Comparison of ENCODE assay signal across 9 mouse cellular contexts in genomic region chr7:130681798-130682197, GRCm38 (mm10).
A peak's percentile ranks its signal among the peaks of the same experiment; 100 is the strongest.
DNase-seq lines count a peak whose midpoint lies in the region; ATAC-seq and TF ChIP-seq lines count a peak whose summit lies in the region.
"Had no signal": no experiment of that assay in that cellular context is flagged by ENCODE, and none has a peak within 500 bp of the region (broad histone marks: within the 10 kb centered on the region; RNA-seq: fewer than 3 reads in every experiment).

No protein-coding gene starts in this region.

- H3K4me3 ChIP-seq in lung, adult 2 months (replicated peaks; ENCODE audit: extremely low read depth, low read depth, low read length), result no peak overlapping the region
- H3K4me3 ChIP-seq: liver, embryonic 13.5 days had no signal

- TF ChIP-seq CTCF in lung, adult 2 months (IDR thresholded peaks at IDR 0.05; ENCODE audit: insufficient read depth, low read length), result no peak

- no peak for ATAC-seq in erythroblast, adult 5-6 weeks (replicated peaks; ENCODE audit: low FRiP score, poor library complexity, severe bottlenecking)

- peak; percentile 38 for DNase-seq in lung, postnatal 10 days
- no peak for DNase-seq in lung, adult 2 months
- DNase-seq in cerebellum, adult 11-12 months, result peak; percentile 75
- peak; percentile 76 for DNase-seq in gastrocnemius, postnatal 25 days
- DNase-seq in layer of hippocampus, adult 8-10 months (ENCODE audit: low spot score in 2 of 2), result peak; percentile 71 to 74
- DNase-seq in right cerebral cortex, postnatal 25 days, result peak; percentile 80
- no peak for DNase-seq in spleen, postnatal 4 days (ENCODE audit: low spot score in 2 of 2)
- DNase-seq: liver, embryonic 13.5 days had no signal

- 54% methylated on average over 4 of the region's 4 CpGs for WGBS in lung, adult 2 months

- no peaks in the 10 kb centered on the region for H3K4me1 ChIP-seq in lung, adult 2 months (ENCODE audit: control insufficient read depth, insufficient read depth, low read length)
- H3K4me1 ChIP-seq: liver, embryonic 13.5 days had no signal

- no peak for TF ChIP-seq POLR2A in lung, adult 2 months (IDR thresholded peaks at IDR 0.05; ENCODE audit: borderline replicate concordance, extremely low read depth, low read depth, low read length)

Comparison
In these comparisons a context has a peak if more than half of its experiments do, and no peak if none do; other contexts are left out.
1. DNase-seq: peak in lung, postnatal 10 days (single experiment), cerebellum, adult 11-12 months (single experiment), gastrocnemius, postnatal 25 days (single experiment), layer of hippocampus, adult 8-10 months (2 of 2) and right cerebral cortex, postnatal 25 days (single experiment); none in lung, adult 2 months (single experiment) and spleen, postnatal 4 days (0 of 2).